Mouse (Mus musculus) heart, postnatal 36 days (tissue): ENCODE measurements around the gene Fga. TPM values are rescaled to one million over a fixed set of nuclear protein-coding genes. Genes with fewer than 3 reads are reported as not detected.
A peak's percentile ranks its signal among the peaks of the same experiment; 100 is the strongest.

Experiments used
- DNase-seq, 2 experiments: peaks; one replicate each; pipeline ENCODE4 v3.0.0; 2021 to 2022
- intact Hi-C: fragments of 180-260 bp; cut with DNase I; formaldehyde crosslinking; loops from one replicate; pipeline ENCODE4 v1.15.1; 2025
- total RNA-seq, 2 experiments: library from RNA; stranded (reverse); gene quantifications; 2 replicates each; pipeline ENCODE4 v1.2.3; 2021

Fga gene
- total RNA-seq, 2 experiments from 2014 or later: not detected

DNA sequence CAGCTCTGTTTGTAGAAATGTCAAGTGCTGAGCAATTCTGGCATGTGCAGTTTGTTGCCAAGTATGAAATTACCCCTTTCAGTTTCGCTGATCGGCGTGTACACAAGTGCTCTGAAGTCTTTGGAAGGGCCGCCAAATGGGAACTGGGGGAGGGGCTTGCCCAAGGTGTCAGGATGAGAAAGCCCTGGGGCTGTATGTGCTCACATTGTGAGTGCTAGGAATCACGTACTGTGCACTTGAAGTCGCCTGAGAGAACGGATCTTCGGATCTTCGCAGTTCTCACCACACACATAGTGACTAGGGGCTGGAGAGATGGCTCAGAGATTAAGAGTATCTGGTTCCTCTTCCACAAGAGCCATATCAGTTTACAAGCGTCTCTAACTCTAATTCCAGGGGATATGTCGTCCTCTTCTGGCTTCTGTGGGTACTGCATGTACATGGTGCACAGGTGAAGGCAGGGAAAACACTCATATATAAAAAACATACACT lies 54.7 kb downstream of the Fga start:
- intact Hi-C loops: loop anchor here (2.0 kb wide), 1 partner anchor 78 kb away; no protein-coding TSS in a partner anchor

More for the DNA sequence above, 54.7 kb downstream of the Fga start:
- DNase-seq: peak; percentile 39 to 56

Other genes with a start within 250 kb of the Fga start
- gene Rbm46, start 149.6 kb upstream of the Fga start, total RNA-seq: under 1 TPM; 0.16 to 0.36 TPM
- 1 to 10 TPM in 1 of 2 experiments, under 1 TPM in 1; 0.50 to 1.2 TPM for gene Lrat, start 122.1 kb upstream of the Fga start, total RNA-seq
- not detected for gene Fgg, start 18.4 kb upstream of the Fga start, total RNA-seq
- gene Fgb, start 23.8 kb downstream of the Fga start, total RNA-seq: not detected
- 10 to 100 TPM; 27.7 to 28.4 TPM for gene Plrg1, start 29.4 kb downstream of the Fga start, total RNA-seq
- gene Dchs2, start 101.9 kb downstream of the Fga start, total RNA-seq: under 1 TPM; 0.54 to 0.75 TPM